Mouse (Mus musculus) retina, postnatal 1 day (tissue): Measurements from ENCODE around the gene Tmem156.
"Not testable (repeated sequence)": the region's sequence is repeated elsewhere in the genome, so short reads cannot be mapped to it uniquely, and the experiment has no call there.

Experiments used
- DNase-seq: peaks from one replicate; pipeline ENCODE4 v3.0.0-alpha.2; 2012

Gene Tmem156

GRCm38 (mm10) chr5:65091921-65092320 lies at the start of gene Tmem156:
Gene Tmem156, minus strand, starts transcription at chr5:65092132.
- DNase-seq, result no peak

DNA sequence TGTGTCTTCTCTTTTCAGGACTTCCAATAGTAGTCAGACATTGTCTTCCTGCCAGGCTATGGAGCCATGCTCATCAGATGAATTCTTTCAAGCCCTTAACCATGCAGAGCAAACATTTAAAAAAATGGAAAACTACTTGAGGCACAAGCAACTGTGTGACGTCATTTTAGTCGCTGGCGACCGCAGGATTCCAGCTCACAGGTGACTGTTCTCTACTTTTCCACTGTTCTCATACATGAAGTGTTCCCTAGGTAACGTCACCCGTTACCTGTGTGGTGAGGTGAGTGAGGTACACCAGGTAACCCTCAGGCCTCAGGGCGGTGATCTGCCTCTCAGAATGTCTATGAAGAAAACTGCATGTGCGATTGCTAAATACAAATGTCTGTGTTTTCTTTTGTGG lies 49.3 kb upstream of the Tmem156 start:
- DNase-seq, result no peak

GRCm38 (mm10) chr5:65137073-65137472 lies 45.1 kb upstream of the Tmem156 start:
- no peak for DNase-seq

DNA sequence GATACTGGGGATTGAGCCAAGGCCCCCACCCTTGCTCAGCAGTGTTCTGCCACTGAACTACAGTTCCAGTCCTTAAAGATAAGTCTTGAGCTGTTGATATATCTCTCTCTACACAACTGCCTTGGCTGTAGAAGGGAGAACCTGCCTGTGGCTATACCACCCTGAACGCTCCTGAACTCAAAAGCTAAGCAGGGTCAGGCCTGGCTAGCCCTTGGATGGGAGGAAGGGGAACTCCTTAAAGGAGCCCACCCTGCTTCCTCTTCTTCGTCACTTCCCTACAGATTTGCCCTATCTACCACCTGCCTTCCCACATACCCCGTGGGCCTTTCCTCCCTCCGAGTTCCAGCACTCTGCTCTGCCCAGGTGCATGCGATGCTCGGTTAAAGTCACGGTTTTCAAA lies 44.2 kb upstream of the Tmem156 start:
- no peak for DNase-seq

DNA sequence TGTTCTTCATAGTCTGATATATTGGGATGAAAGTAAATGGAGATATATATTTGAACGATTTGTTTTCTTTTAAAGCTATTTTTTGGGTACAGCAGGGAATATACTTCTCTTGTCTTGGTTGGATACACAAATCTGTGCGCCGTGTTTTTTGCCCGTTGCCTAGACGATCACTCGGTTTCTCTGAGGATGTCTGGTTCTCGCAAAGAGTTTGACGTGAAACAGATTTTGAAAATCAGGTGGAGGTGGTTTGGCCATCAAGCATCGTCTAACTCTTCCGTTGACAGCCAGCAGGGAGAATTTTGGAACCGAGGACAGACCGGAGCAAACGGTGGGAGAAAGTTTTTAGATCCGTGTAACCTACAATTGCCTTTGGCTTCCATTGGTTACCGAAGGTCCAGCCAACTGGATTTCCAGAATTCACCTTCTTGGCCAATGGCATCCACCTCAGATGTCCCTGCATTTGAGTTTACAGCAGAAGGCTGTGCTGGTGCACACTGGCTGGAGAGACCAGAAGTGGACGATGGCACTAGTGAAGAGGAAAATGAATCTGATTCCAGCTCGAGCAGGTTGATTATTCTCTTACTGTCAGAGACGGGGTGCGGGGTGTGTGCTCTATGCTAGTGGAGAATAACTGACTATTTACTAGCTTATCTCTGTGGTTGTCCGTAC lies 39.4 kb upstream of the Tmem156 start:
- peak; percentile 59 for DNase-seq

GRCm38 (mm10) chr5:65130528-65131210 lies 38.7 kb upstream of the Tmem156 start:
- DNase-seq, result peak; percentile 79

- no peak for DNase-seq
Observed at GRCm38 (mm10) chr5:65128481-65128880, 36.5 kb upstream of the Tmem156 start.

DNA sequence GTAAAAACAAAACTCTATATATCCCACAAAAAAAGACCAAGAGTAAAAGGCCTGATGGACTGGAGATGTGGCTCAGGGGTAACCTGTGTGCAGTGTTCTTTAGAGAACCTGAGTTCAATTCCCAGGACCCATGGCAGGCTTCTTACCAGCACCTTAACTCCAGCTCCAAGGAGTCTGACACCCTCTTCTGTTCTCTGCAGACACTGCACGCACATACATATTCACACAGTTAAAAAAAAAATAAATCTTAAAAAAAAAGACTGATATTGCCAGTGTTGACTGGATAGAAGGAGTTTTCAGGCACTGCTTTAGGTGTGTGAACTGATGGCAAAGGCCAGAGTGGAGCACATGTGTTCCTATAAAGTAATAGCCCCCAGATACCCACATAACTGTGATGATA lies 34.2 kb upstream of the Tmem156 start:
- DNase-seq, result no peak

GRCm38 (mm10) chr5:65122616-65123015 lies 30.7 kb upstream of the Tmem156 start:
- no peak for DNase-seq

- no peak for DNase-seq
Observed at GRCm38 (mm10) chr5:65119918-65120317, 28.0 kb upstream of the Tmem156 start.

DNA sequence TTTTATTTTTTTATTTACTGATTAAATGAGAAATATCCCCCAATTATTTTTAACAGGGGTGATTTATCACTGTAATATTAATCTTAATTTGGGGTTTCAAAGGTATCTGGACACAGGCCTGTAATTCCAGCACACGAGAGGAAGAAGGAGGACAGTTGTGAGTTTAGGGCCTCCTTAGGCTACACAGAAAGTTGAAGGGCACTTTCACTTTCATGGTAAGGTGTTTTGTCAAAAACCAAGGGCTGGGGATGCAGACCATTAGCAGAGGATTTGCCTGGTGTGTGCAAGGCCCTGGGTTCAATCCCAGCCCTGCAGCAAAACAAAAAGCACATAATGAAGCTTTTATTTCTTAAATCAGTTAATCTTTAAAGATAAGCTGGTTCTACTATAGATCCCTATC lies 27.6 kb upstream of the Tmem156 start:
- DNase-seq, result no peak

GRCm38 (mm10) chr5:65116789-65117188 lies 24.9 kb upstream of the Tmem156 start:
- no peak for DNase-seq

DNA sequence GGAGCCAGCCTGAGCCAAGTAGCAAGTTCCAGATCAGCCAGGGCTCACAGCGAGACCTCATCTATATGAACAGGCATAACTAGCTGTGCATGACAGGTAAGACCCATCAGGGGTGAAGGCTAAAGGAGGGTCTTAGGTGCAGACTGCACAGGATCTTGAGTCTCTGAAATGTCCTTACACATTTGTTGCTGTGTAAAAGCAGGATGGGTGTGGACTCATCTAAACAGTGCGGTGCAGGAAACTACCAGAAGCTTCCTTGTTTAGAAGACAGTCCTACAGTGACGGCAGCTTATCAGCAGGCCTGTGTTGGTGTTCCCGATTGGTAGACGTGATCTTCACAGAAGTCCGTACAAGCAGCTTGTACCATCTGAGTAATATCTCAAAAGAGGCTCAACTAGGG lies 21.4 kb upstream of the Tmem156 start:
- DNase-seq, result no peak

DNA sequence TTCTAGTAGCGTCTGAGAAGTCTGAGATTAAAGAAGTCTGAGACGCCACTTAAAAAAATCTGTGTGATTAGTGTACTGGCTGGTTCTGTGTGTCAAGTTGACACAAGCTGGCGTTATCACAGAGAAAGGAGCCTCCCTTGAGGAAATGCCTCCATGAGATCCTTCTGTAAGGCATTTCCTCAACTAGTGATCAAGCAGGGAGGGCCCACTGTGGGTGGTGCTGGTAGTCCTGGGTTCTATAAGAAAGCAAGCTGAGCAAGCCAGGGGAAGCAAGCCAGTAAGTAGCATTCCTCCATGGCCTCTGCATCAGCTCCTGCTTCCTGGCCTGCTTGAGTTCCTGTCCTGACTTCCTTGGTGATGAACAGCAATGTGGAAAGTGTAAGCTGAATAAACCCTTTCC lies 20.3 kb upstream of the Tmem156 start:
- DNase-seq, result not testable (repeated sequence)

- DNase-seq, result peak; percentile 20
Observed at GRCm38 (mm10) chr5:65107773-65108432, 16.0 kb upstream of the Tmem156 start.

DNA sequence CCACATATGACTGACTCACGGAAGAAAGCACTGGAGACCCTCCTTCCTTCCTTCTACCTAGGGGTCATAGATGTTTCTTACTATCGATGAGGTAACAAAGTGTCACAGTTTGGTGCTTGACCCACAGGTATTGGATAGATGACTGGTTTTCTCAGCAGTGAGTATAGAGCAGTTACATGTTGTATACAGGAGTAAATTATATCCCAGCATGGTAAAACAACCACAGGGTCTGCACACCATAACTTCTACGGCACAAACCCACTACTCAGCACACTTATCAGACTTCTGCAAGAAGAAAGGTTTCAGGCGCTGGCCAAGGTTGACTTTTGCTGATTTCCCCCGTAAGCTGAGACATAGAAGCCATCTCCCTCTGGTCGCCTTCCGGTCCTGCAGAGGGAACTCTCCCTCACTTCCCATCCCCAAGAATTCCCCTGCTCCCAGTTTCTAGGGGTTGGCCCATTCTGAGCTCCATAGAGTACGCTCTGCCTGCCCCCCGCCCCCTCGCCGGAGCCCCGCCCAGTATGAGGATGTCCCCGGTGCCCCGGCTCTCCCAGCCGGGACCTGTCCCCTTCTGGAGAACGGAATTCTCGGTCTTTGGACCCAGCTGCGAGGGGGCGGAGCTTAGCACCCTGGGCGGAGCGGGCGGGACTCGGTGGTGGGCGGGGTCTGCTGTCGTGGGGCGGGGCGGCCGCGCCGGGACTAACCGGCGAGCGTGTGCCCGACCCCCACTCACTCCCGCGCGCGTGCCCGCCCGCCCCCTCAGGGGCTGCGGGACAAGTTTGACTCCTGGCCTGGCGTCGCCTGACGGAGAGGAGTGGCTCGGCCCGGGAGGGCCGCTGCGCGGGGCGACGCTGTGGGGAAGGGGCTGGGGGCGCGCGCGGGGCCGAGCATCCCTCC lies 15.2 kb upstream of the Tmem156 start, which contains the start of gene Klhl5:
TSS of gene Klhl5 (plus strand) at position 664 of the 897 bp plus-strand sequence.
- peak; percentile 92 for DNase-seq

GRCm38 (mm10) chr5:65102641-65103042 lies 10.7 kb upstream of the Tmem156 start:
- no peak for DNase-seq

DNA sequence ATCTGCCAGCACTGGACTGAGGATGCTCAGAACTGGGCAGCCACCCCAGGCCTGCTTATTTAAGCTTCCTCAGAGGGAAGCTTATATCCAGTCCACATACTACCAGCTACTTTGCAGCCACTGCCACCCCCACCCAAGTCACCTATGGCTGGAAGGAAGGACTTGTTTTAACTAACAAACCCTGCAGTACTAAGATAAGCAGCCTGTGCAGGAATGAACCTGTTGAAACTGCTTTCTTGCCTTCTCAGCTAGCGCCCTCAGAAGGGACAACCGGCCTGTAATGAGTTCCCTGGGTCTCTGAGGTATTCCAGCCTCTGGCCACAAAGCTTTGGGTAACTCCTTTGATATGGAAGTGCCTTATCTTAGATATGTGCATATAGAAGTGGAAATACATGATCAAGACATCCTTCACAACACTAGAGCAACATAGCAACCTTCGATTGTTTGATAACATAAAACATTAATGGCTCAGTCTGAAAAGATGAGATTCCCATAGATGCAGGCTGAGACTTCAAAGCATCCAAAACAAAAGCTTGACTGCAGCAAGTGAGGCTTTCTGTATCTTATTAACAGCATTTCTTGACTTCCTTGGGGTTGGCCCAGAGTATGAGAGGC lies 10.2 kb upstream of the Tmem156 start:
- no peak for DNase-seq

DNA sequence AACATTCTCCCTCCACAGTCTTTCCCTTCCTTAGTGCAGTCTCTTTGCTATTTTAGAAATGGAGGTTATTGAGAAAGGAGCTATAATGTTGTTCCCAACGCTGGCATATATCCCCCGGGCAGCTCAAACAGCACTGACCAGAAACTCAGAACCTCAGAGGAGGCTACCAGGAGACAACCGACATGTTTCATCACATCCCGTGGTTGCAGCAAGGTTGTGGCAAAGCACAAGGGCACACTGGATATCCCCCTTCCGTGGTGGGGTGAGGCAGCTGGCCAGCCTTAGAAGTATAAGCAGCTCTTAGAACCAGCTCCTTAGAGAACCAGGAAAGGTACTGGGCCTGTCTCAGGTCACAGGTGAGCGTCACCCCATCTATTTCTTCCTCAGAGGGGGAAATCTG lies 9.7 kb upstream of the Tmem156 start:
- no peak for DNase-seq

DNA sequence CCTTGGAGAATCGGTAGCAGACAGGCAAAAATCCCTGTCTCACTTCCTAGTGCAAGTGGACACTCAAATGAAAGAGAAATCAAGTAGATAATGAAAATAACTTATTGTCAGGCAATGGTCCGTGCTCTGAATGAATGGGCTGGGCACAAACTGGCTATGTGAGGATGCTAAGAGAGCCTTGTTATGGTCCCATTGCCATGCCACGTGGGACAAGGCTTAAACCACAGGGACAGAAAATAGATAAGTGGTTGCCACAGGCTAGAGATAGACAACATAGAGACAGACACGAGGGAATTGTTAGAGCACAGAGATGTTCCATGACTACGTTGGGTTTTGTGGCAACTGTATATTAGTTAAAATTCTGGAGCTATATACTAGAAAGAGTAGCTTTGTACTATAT lies 9.3 kb upstream of the Tmem156 start:
- no peak for DNase-seq

GRCm38 (mm10) chr5:65100002-65100401 lies 8.1 kb upstream of the Tmem156 start:
- peak; percentile 6 for DNase-seq

GRCm38 (mm10) chr5:65097457-65097856 lies 5.5 kb upstream of the Tmem156 start:
- no peak for DNase-seq

GRCm38 (mm10) chr5:65096805-65097204 lies 4.9 kb upstream of the Tmem156 start:
- DNase-seq, result no peak
